Mouse (Mus musculus) olfactory bulb, adult 2 months (tissue): ENCODE results near the gene Lmod2.

Experiments
- CTCF ChIP-seq: fragments of 200-500 bp; IDR thresholded peaks from 2 replicates; pipeline ENCODE4 v1.5.1; 2012; ENCODE audit warnings: low read depth, mild to moderate bottlenecking, low read length, moderate library complexity; ENCODE audit not compliant: insufficient read depth
- POLR2A ChIP-seq: fragments of 200-500 bp; IDR thresholded peaks from 2 replicates; pipeline ENCODE4 v1.6.1; 2012; ENCODE audit warnings: mild to moderate bottlenecking, low read depth, low read length, moderate library complexity; ENCODE audit not compliant: insufficient read depth

DNA sequence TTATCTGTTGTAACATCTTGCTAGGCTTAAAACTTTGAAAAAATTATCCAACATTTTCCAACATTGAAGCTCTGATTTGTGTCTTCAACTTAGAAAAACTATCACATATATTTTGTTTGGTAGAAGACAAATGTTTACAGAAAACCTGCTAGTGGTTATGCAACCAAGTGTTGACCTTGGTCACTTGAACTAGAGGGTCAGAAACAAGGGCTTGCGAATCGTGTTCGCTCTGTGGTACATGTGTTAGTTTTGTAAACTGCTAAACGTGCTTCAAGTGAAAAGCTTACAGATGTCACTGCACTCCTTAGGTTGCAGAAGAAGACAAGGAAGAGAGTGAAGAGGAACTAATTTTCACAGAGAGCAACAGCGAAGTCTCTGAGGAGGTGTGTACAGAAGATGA is 5.4 kb downstream of the Lmod2 start:
- TF ChIP-seq CTCF (no peak), POLR2A (no peak)
